Mouse (Mus musculus): Measurements from ENCODE around the gene 1700080O16Rik.

Gene 1700080O16Rik

GRCm38 (mm10) chrX:51972672-51973071 is at the start of gene 1700080O16Rik:
TSS of gene 1700080O16Rik (minus strand) at chrX:51972772.
- no peak for DNase-seq (ENCODE audit: low read depth, low spot score)

GRCm38 (mm10) chrX:52017660-52018059 is 45.1 kb upstream of the 1700080O16Rik start:
- DNase-seq (ENCODE audit: low read depth, low spot score): no peak

- DNase-seq (ENCODE audit: low read depth, low spot score): no peak
Observed at GRCm38 (mm10) chrX:52000072-52000471, 27.5 kb upstream of the 1700080O16Rik start.

- no peak for DNase-seq (ENCODE audit: low read depth, low spot score)
Observed at GRCm38 (mm10) chrX:51999426-51999825, 26.9 kb upstream of the 1700080O16Rik start.

- no peak for DNase-seq (ENCODE audit: low read depth, low spot score)
Observed at GRCm38 (mm10) chrX:51976361-51976760, 3.8 kb upstream of the 1700080O16Rik start.

GRCm38 (mm10) chrX:51974618-51975017 is 2.0 kb upstream of the 1700080O16Rik start:
- DNase-seq (ENCODE audit: low read depth, low spot score): no peak

- DNase-seq (ENCODE audit: low read depth, low spot score): no peak
Observed at GRCm38 (mm10) chrX:51948071-51948470, 24.5 kb downstream of the 1700080O16Rik start.

GRCm38 (mm10) chrX:51938076-51938475 is 34.5 kb downstream of the 1700080O16Rik start:
- DNase-seq (ENCODE audit: low read depth, low spot score): no peak

- DNase-seq (ENCODE audit: low read depth, low spot score): no peak
Observed at GRCm38 (mm10) chrX:51919091-51919490, 53.5 kb downstream of the 1700080O16Rik start.
